Mouse (Mus musculus) liver, embryonic 14.5 days (tissue): ENCODE results near the gene Wdr45. TPM values are rescaled to one million over a fixed set of nuclear protein-coding genes. Genes with fewer than 3 reads are reported as not detected.

ENCODE experiments used
- ATAC-seq: fragments of 200-750 bp; cut with Nextera tagmentation; 2 replicates; pipeline ENCODE4 v1.8.0; 2017; ENCODE audit warnings: moderate number of reproducible peaks, mild to moderate bottlenecking, moderate library complexity; ENCODE audit not compliant: insufficient read depth
- DNase-seq, 3 experiments: peaks; one replicate each; pipeline ENCODE4 v3.0.0-alpha.2; 2012 to 2013; ENCODE audit warnings: low read depth in 3 of 3, low spot score in 3 of 3
- H3K27ac ChIP-seq: fragments of 300-500 bp; sonication (generic); 2 replicates; pipeline ENCODE4 v1.5.1; 2014; ENCODE audit warnings: moderate library complexity, mild to moderate bottlenecking, control low read depth, inconsistent platforms
- H3K27me3 ChIP-seq: fragments of 300-500 bp; sonication (generic); 2 replicates; pipeline ENCODE4 v1.6.1; 2014; ENCODE audit warnings: mild to moderate bottlenecking, low read length, moderate library complexity; ENCODE audit not compliant: control insufficient read depth, insufficient read depth
- H3K36me3 ChIP-seq: fragments of 300-500 bp; sonication (generic); replicated peaks from 2 replicates; pipeline ENCODE4 v1.6.1; 2014; ENCODE audit warnings: low read depth; ENCODE audit not compliant: control insufficient read depth, insufficient read depth
- H3K4me1 ChIP-seq, 2 experiments: fragments of 200-500 bp in 1 of 2; fragments of 300-500 bp in 1 of 2; sonication (generic) in 1 of 2; replicated peaks; 2 replicates each; pipeline ENCODE4 v1.6.1; 2012 to 2014; ENCODE audit warnings: antibody characterized with exemption in 1 of 2, inconsistent platforms in 1 of 2, low read length in 1 of 2; ENCODE audit not compliant: control insufficient read depth in 2 of 2, insufficient read depth in 2 of 2
- H3K4me2 ChIP-seq: fragments of 300-500 bp; sonication (generic); 2 replicates; pipeline ENCODE4 v1.6.1; 2014; ENCODE audit warnings: low read depth, mild to moderate bottlenecking, control low read depth, moderate library complexity
- H3K4me3 ChIP-seq, 2 experiments: fragments of 200-500 bp in 1 of 2; fragments of 300-500 bp in 1 of 2; sonication (generic) in 1 of 2; 2 replicates each; pipeline ENCODE4 v1.5.1; 2012 to 2014; ENCODE audit warnings: low read depth in 2 of 2, low read length in 2 of 2, mild to moderate bottlenecking in 2 of 2, control low read depth in 1 of 2, inconsistent platforms in 1 of 2, moderate library complexity in 1 of 2; ENCODE audit not compliant: insufficient read depth in 1 of 2
- H3K9ac ChIP-seq: fragments of 300-500 bp; sonication (generic); replicated peaks from 2 replicates; pipeline ENCODE4 v1.6.1; 2014; ENCODE audit warnings: mild to moderate bottlenecking, control low read depth, moderate library complexity
- H3K9me3 ChIP-seq: fragments of 300-500 bp; sonication (generic); 2 replicates; pipeline ENCODE4 v1.6.1; 2016; ENCODE audit warnings: low read length, mixed read lengths; ENCODE audit not compliant: control insufficient read depth
- CTCF ChIP-seq: IDR thresholded peaks from 2 replicates; pipeline ENCODE4 v1.5.1; 2016; ENCODE audit warnings: antibody characterized with exemption, low read depth, control low read depth
- EP300 ChIP-seq: IDR thresholded peaks from 2 replicates; pipeline ENCODE4 v1.6.1; 2016; ENCODE audit warnings: antibody characterized with exemption, low read depth
- WGBS: fragments of 180-500 bp; shearing (Covaris S2); extraction: QIAGEN DNeasy Blood & Tissue Kit; methylation state at CpG from one replicate; pipeline ENCODE4 v1.1.7; 2014; ENCODE audit not compliant: insufficient replicate concordance; 5-methylcytosine and 5-hydroxymethylcytosine counted together
- polyA plus RNA-seq, 2 experiments: library from polyadenylated mRNA; depleted of rRNA in 1 of 2; stranded (reverse) in 1 of 2; unstranded in 1 of 2; fragments of >200 nt; fragmentation: Nextera tagmentation in 1 of 2; extraction: Ambion mirVana in 1 of 2; gene quantifications; 2 replicates each; pipeline versions ENCODE4 v1.2.1 to v1.2.3; 2012 to 2014

The Wdr45 gene
- polyA plus RNA-seq, 2 experiments: 7.5 to 11.8 TPM

DNA sequence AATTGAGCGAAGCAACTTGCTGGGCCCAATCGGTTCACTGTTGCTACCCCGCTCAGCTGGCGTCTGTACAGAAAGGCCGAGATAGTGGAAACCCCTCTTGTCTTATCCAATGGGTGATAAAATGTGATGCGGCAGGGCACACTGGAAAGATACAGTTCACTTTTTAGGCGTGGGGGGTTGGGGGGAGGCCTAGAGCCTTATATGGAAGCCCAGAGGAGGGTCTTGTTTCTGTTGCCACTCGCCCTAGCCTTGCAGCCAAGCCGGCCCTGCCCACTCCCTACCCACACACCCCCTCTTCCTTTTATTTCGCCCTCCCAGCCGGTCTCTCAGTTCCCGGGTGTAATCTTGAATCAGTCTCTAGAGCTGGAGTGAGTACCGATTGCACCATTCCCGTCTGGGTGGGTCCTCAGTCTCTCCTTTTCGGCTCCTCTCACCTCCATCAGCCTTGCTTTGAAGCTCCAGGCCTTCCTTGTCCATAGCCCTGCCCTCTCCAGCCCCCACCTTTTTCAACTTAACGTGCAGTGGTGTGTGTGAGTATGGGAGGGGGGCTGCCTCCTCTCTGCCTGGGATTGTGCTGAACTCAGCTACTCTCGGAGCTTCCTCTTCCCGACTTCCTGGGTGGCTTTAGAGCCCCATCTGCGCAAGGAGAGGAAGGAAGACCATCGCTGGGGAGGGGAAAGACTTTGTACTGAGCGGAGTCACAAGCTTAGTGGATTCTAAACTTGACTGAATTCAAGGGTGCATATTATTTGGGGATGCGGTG lies 49.7 kb downstream of the Wdr45 start:
- DNase-seq (no peak), ATAC-seq (no peak)
- Histone ChIP-seq H3K27me3 (no peaks in the 10 kb centered on the region), H3K9ac (peak overlapping the region; percentile 69), H3K27ac (no peak overlapping the region), H3K9me3 (no peaks in the 10 kb centered on the region), H3K36me3 (no peaks in the 10 kb centered on the region), H3K4me3 (peak overlapping the region; percentile 66 to 74), H3K4me1 (peaks cover 3 to 15% of the 10 kb centered on the region in 2 experiments; a peak in 3 of 4 replicates), H3K4me2 (peak overlapping the region; percentile 85)
- 10% methylated on average over 22 of the region's 22 CpGs for WGBS
- TF ChIP-seq EP300: no peak
- no peak for TF ChIP-seq CTCF

DNA sequence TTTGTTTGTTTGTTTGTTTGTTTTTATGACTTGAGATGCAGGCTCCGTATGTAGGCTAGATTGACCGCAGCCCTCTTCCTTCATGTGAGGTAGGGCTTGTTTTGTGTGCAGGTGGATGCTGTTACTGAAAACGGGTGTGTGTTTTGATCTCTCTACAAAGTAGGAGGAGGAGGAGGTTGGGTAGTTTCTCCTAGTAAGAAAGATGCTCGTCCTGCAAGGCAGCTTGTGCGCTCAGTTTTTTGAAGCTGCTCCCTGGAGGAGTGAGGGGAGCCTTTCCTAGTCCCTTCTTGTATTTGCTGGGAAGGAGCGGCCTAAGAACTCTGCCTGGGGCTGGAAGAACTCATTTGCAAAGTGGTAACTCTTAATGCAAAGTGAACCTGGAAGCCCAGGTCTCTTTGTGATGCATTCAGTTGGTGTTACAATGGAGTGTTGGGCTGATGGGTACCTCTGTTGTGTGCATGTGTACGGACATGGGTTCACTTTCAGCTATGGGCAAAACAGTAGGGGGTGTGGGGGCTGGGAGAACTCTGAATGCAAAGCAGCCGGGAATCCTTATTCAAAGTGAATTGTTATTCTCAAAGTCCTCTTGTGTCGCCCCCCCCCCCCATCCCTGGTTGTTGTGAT lies 50.6 kb downstream of the Wdr45 start:
- Histone ChIP-seq H3K27me3 (no peaks in the 10 kb centered on the region), H3K36me3 (no peaks in the 10 kb centered on the region), H3K9ac (no peak overlapping the region; the same call in 1 of the 2 replicates), H3K4me2 (peak overlapping the region; percentile 85), H3K4me1 (peaks cover 3 to 20% of the 10 kb centered on the region in 2 experiments; a peak in 3 of 4 replicates), H3K4me3 (peak overlapping the region; percentile 66 to 74; a peak in 3 of 4 replicates), H3K27ac (no peak overlapping the region), H3K9me3 (no peaks in the 10 kb centered on the region)
- 33% methylated on average over 9 of the region's 9 CpGs for WGBS
- ATAC-seq (no peak), DNase-seq (no peak)
- no peak for TF ChIP-seq CTCF
- no peak for TF ChIP-seq EP300

DNA sequence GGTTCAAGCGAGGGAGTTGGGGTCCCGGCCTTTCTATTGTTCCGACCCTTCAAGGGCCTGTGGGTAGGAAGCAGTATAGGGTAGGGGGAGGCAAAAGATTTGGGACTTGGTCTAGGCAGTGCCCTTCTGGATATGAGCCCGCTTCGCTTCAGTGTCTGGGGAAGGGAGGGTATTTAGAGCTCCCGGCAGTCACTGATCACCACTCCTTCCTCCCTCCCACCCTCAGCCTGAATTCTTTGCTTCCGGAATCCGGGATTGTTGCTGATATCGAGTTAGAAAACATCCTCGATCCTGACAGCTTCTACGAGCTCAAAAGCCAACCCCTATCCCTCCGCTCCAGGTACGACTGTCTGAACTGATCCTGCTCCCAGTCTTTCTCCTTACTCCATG lies 51.1 kb downstream of the Wdr45 start:
- H3K9ac ChIP-seq: no peak overlapping the region; the same call in 1 of the 2 replicates
- H3K27ac ChIP-seq: no peak overlapping the region
- WGBS: 31% methylated on average over 13 of the region's 13 CpGs
- no peaks in the 10 kb centered on the region for H3K9me3 ChIP-seq
- H3K4me1 ChIP-seq: peaks cover 3 to 23% of the 10 kb centered on the region in 2 experiments; a peak in 3 of 4 replicates
- peak overlapping the region; percentile 85 for H3K4me2 ChIP-seq
- H3K27me3 ChIP-seq: no peaks in the 10 kb centered on the region
- TF ChIP-seq EP300 (no peak), CTCF (no peak)
- peak overlapping the region; percentile 7 to 10; a peak in 2 of 4 replicates for H3K4me3 ChIP-seq
- no peaks in the 10 kb centered on the region for H3K36me3 ChIP-seq
- ATAC-seq (no peak), DNase-seq (no peak)

DNA sequence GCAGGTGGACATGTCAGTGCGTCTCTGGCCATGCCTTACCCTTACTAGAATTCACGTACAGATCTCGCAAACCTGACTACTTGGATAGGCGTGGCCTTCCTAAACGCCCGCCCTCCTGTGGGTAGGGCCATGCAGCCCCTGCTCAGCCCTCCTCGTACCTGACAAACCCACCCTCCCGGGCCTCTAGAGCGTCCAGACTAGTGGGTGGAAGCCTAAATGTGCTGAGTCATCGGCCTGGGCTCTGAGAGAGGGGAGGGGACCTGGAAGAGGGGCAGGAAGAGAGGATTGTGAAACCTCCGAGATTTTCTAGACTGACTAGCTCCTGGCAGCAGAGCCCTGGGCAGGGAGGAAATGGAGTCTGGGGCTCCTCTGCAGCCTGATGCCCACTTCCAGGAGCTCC lies 51.6 kb downstream of the Wdr45 start:
- H3K36me3 ChIP-seq: no peaks in the 10 kb centered on the region; the same call in 1 of the 2 replicates
- no peak overlapping the region for H3K9ac ChIP-seq
- no peaks in the 10 kb centered on the region for H3K9me3 ChIP-seq
- peak overlapping the region; percentile 7 to 10; a peak in 3 of 4 replicates for H3K4me3 ChIP-seq
- peak overlapping the region; percentile 85 for H3K4me2 ChIP-seq
- no peaks in the 10 kb centered on the region for H3K27me3 ChIP-seq
- ATAC-seq (peak; percentile 29), DNase-seq (no peak)
- TF ChIP-seq CTCF (no peak), EP300 (no peak)
- H3K27ac ChIP-seq: no peak overlapping the region
- 10% methylated on average over 11 of the region's 11 CpGs for WGBS
- peaks cover 3 to 23% of the 10 kb centered on the region in 2 experiments; a peak in 3 of 4 replicates for H3K4me1 ChIP-seq
